Mouse (Mus musculus) adrenal gland, adult 2 months (tissue): ENCODE results near the gene Hist1h1t. TPM values are rescaled to one million over a fixed set of nuclear protein-coding genes. Genes with fewer than 3 reads are reported as not detected.
A peak's percentile ranks its signal among the peaks of the same experiment; 100 is the strongest.
"Not testable (repeated sequence)": the region's sequence is repeated elsewhere in the genome, so short reads cannot be mapped to it uniquely, and the experiment has no call there.

Experiments
- DNase-seq: peaks from one replicate; pipeline ENCODE4 v3.0.0; 2021
- long read RNA-seq: library from polyadenylated mRNA; stranded (forward); transcript quantifications from one replicate; pipeline ENCODE4 v2.0.0, GENCODE M21; 2021
- polyA plus RNA-seq: library from polyadenylated mRNA; depleted of rRNA; stranded (reverse); fragments of >200 nt; gene quantifications from 2 replicates; pipeline ENCODE4 v1.2.3, GENCODE M21; 2012; rRNA removed
- total RNA-seq, 2 experiments: library from RNA; stranded (reverse); gene quantifications; 2 replicates each; pipeline ENCODE4 v1.2.3; 2021

Gene Hist1h1t
- not detected for total RNA-seq
- polyA plus RNA-seq, result not detected in 2 replicates
- long read RNA-seq, result 0 reads

GRCm38 (mm10) chr13:23695514-23695913, at the start of gene Hist1h1t:
Gene Hist1h1t, plus strand, starts transcription at chr13:23695814.
- DNase-seq, result no peak

DNA sequence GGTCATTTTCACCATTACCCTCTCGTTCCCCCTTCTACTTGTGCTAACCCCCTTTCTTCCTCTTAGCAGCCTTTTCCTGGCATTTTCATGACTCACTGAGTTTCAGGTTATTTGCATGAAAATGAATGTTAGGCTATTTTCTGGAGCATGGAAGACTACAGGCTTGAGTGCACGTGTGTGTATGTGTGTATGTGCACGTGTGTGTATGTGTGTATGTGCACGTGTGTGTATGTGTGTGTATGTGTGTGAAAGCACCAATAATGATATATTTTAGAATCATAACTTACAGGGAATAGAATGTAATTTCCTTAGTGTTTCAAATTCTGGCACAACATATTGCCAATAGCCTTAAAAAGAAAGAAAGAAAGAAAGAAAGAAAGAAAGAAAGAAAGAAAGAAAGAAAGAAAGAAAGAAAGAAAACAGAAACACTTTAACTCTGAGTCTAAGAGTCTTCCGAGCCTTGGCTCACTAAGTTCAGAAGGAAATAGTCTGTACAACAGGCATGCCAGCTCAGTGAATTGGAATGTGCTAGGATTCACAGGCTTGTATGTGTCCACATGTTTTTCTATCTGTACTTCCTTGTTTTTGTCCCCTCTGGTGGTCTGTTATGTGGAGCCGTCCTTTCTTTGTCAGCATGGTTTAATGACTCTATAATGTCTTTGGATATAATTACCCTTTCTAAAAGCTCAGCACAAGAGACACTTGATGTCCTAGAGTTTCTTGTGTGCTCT, 35.8 kb upstream of the Hist1h1t start:
- DNase-seq, result no peak

DNA sequence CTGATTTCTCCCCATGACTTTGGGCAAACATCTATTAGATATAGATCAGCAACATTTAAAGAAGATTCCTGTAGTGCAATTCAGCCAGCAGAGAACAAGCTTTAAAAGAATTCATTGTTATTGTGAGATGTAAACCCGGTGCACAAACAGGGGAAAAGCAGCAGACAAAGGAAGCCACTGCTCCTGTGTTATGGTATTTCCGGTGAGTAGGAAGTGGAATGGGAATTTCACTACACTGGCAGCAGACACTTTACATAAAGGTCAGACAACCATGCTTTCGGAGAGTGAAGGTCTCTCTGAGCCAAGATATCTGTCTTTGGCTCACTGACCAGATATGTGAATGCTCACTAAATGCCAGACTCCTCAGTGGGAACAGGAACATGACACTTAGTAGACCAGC, 33.1 kb upstream of the Hist1h1t start:
- DNase-seq, result no peak

DNA sequence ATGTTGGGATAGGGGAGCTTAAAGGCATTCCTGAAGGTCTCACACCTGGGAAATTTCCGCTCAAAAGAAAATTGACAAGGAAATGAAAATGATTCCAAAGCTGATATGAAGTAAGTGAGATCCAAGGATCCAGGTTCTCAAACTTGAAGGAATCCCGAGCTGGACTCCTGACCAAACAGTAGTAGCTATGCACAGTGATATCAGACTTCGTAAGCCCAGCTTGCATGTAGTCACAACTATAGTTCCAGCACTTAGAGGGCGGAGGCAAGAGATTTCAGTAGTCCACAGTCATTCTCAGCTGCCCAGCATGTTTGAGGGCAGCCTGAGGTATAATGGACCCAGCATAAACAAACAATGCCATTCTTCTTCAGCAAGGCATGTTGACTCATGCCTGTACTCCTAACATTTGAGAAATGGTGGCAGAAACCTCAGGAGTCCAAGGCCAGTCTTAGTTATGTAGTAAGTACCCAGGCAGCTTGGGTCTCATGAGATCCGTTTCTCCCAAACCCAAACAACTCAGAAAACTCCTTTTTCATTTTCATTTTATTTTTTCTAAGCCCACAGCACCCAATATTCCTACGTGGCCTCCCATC, 13.5 kb upstream of the Hist1h1t start:
- no peak for DNase-seq

DNA sequence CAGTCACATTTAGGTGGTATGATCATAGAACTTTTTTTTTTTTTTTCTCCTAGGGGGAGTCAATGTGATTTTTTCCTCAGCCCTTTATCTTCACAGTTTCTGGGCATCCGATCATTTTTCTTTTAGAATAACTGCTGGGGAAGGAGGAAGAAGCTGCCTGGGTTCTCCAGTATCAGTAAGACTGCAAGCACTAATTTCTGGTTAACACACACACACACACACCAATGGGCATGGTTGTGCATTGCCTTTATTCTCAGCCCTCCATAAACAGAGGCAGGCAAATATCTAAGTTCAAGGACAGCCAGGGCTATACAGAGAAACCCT, 13.0 kb upstream of the Hist1h1t start:
- DNase-seq, result no peak

DNA sequence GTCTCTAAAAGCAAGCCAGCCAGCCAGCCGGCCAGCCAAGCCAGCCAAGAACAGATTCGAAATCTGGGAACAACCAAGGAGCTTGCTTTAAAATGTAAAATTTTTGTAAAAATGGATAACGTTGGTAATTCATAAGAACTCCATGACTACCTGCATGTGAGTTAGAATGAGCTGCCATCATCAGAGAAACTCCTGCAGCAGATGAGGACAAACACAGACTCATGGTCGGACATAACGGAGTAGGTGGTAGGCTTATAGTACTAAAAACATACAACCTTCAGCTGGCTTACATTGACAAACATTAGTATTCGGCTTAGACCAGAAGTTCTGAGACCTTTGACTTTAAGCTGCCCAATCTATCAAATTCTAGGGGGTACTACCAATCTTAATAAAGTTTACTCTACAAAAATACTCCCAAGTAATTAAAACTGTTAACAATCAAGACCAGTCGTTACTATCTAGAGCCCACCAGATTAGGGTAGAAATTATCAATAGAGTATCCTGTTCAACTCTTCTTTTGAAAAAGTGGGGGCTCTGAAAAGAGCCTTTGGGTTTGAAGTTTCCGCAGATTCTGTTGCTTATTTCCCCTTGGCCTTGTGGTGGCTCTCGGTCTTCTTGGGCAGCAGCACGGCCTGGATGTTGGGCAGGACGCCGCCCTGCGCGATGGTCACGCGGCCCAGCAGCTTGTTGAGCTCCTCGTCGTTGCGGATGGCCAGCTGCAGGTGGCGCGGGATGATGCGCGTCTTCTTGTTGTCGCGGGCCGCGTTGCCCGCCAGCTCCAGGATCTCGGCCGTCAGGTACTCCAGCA, 12.5 kb upstream of the Hist1h1t start:
- DNase-seq, result not testable (repeated sequence)

- peak; percentile 91 for DNase-seq
Measured at GRCm38 (mm10) chr13:23683755-23684281, 11.8 kb upstream of the Hist1h1t start, which contains the start of the genes Hist1h2ac and Hist1h2bc. Gene Hist1h2ac, minus strand, starts transcription at chr13:23683948. Gene Hist1h2bc, plus strand, starts transcription at chr13:23684199.

- DNase-seq, result peak; percentile 60
Measured at GRCm38 (mm10) chr13:23684295-23684945, 11.2 kb upstream of the Hist1h1t start.

GRCm38 (mm10) chr13:23685121-23685861, 10.3 kb upstream of the Hist1h1t start:
- peak; percentile 35 for DNase-seq

DNA sequence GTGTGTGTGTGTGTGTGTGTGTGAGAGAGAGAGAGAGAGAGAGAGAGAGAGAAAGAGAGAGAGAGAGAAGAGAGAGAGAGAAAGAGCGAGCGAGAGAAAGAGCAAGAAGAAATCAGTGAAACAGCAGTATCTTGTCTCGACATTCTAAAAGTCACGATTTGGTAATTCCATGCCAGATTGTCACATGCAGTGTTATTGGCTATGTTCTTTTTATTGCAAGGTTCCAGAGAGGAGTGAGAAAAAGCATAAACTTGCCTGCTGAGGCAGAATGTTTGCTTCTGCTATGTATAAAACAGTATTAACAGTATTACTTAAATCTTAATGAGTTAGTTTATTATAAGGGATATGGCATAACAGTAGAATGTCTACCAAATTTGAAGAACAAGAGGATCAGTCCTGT, 9.6 kb upstream of the Hist1h1t start:
- DNase-seq, result no peak

DNA sequence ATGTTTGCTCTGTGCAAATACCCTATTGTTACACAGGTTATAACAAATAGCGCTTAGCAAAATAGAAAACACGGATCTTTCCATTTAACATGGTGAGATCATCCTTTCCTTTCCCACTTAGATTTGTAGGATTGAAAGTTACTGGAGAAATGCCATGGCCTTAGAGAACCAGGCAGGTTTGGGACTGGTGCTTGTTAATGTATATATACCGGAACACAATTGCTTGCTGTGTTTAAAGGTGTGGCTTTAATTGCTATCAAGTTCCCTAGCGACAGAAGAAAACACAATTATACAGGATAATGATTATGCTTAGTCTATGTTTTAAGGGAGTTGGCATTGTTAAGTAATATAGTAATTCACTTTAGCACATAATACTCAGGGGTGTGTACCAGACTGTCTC, 8.4 kb upstream of the Hist1h1t start:
- DNase-seq, result no peak

DNA sequence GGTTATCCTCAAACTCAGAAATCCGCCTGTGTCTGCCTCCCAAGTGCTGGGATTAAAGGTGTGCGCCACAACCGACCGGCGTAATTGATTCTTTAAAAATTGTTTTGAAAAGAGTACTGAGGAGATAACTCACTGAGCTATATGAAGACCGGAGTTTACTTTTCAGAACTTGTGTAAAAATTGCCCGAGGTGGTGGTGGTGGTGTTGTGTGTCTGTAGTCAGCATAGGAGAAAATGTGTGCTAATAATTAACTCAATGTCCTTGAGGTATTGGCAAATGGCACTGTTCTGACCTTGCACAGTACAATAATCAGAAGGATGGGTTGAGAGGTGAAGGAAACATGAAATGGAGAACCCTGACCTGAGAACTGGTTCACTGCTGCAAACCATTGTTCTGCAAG, 7.7 kb upstream of the Hist1h1t start:
- peak; percentile 17 for DNase-seq

- no peak for DNase-seq
Measured at GRCm38 (mm10) chr13:23688956-23689355, 6.7 kb upstream of the Hist1h1t start.

GRCm38 (mm10) chr13:23689459-23689858, 6.2 kb upstream of the Hist1h1t start:
- no peak for DNase-seq

DNA sequence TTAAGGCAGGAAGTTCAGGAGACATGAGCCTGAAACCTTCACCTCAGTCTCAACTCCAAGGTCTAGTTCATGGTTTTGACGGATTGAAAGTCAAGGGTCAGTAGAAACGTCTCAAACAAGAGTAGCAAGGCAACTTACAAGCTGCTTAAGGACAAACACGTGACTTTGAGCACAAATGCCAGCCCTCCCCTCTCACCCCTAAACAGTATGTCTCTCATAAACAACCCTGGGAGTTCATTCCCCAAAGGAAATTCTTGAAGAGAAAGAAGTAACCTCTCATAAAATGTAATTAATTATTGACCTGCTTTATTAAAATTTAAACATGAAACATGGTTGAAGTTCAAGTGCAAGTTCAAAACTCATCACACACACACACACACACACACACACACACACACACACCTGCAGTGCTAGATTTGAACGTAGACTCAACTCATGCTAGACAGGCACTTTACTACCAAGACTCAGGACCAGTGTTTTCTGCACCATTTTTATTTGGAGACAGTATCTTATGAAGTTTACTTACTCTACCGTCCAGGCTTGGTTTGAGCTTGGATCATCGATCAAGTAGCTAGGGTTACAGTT, 1.7 kb upstream of the Hist1h1t start:
- no peak for DNase-seq

- DNase-seq, result no peak
Measured at GRCm38 (mm10) chr13:23694956-23695355, 658 bp upstream of the Hist1h1t start.

- peak; percentile 34 for DNase-seq
Measured at GRCm38 (mm10) chr13:23696061-23696474, 454 bp downstream of the Hist1h1t start.

DNA sequence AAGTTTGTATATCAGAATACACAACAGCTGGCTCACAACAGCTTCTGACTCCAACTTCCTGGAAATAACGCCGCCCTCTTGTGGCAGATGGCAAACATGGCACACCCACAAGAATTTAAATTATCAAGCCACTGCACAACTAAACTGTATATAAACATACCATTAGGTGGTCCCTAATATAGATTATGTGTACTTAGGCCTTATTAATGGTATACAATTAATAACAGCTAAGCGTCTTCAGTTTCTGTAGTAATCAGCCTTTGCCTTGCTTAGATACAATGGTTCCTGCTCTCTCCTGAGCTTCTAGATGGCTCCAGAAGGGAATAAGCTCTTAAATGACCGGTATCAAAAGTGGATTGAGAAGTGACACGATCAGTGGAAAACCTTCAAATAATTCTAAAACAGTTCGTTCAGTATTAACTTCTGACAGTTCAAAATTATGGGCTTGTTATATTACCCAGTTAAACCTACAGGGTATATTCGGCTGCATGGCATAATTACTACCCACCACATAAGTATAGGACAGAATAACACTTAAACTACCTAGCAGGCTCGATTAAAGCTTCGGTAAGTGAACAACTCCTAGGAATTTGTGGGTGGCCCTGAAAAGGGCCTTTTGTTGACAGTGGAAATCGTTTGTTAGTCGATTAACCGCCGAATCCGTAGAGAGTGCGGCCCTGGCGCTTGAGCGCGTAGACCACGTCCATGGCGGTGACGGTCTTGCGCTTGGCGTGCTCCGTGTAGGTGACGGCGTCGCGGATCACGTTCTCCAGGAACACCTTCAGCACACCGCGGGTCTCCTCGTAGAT, 2.1 kb downstream of the Hist1h1t start:
- peak; percentile 46 for DNase-seq

- peak; percentile 98 for DNase-seq
Measured at GRCm38 (mm10) chr13:23698300-23698693, 2.7 kb downstream of the Hist1h1t start, which contains the start of gene Hist1h4c. Gene Hist1h4c, minus strand, starts transcription at chr13:23698454.

- no peak for DNase-seq
Measured at GRCm38 (mm10) chr13:23698996-23699395, 3.4 kb downstream of the Hist1h1t start.
